Mouse (Mus musculus): ENCODE data around the gene Sult2a4. TPM values are rescaled to one million over a fixed set of nuclear protein-coding genes. Genes with fewer than 3 reads are reported as not detected.
"Not testable (repeated sequence)": the region's sequence is repeated elsewhere in the genome, so short reads cannot be mapped to it uniquely, and the experiment has no call there.

The Sult2a4 gene
- polyA plus RNA-seq (2015; fragmentation: Nextera tagmentation; extraction: Ambion mirVana) = not detected in 2 replicates

GRCm38 (mm10) chr7:13989507-13989906 is at the start of gene Sult2a4:
Gene Sult2a4 (minus strand): TSS chr7:13989607.
- H3K9ac ChIP-seq (ENCODE audit: low read length); H3K4me3 ChIP-seq (ENCODE audit: low read depth, low read length); H3K4me2 ChIP-seq (replicated peaks; ENCODE audit: low read depth); H3K36me3 ChIP-seq (ENCODE audit: control insufficient read depth, insufficient read depth, low read length); H3K27ac ChIP-seq (replicated peaks); H3K4me1 ChIP-seq (replicated peaks; ENCODE audit: control insufficient read depth, insufficient read depth); ATAC-seq (ENCODE audit: low FRiP score, low TSS enrichment); DNase-seq (ENCODE audit: low spot score); H3K27me3 ChIP-seq (ENCODE audit: control insufficient read depth, insufficient read depth, low read length); H3K9me3 ChIP-seq (ENCODE audit: control insufficient read depth, low read length): not testable (repeated sequence)
- WGBS = 93% methylated on average over 6 of the region's 6 CpGs

DNA sequence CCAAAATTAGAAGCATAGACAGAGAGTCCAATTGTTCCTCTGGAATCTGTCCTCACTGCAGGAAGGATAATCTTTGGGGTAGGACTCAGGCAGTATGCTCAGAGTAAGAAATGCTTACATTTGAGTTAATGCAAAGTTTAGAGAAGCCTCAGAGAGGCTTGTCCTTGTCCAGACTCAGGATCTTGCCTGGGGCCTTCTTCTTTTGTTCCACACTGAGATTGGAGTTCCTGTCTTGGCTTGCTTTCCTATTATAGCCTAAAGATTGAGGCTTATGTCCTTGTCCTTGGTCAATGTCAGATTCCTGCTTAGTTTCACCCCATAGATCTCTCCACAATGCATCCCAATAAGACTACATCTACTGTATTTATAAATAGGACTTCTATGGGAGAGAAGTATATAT is 41.4 kb upstream of the Sult2a4 start:
- ATAC-seq (ENCODE audit: low FRiP score, low TSS enrichment); H3K4me3 ChIP-seq (ENCODE audit: low read depth, low read length); DNase-seq (ENCODE audit: low spot score); H3K27me3 ChIP-seq (ENCODE audit: control insufficient read depth, insufficient read depth, low read length); H3K4me1 ChIP-seq (replicated peaks; ENCODE audit: control insufficient read depth, insufficient read depth); H3K9me3 ChIP-seq (ENCODE audit: control insufficient read depth, low read length); H3K9ac ChIP-seq (ENCODE audit: low read length); H3K4me2 ChIP-seq (replicated peaks; ENCODE audit: low read depth); H3K36me3 ChIP-seq (ENCODE audit: control insufficient read depth, insufficient read depth, low read length); H3K27ac ChIP-seq (replicated peaks): not testable (repeated sequence)

DNA sequence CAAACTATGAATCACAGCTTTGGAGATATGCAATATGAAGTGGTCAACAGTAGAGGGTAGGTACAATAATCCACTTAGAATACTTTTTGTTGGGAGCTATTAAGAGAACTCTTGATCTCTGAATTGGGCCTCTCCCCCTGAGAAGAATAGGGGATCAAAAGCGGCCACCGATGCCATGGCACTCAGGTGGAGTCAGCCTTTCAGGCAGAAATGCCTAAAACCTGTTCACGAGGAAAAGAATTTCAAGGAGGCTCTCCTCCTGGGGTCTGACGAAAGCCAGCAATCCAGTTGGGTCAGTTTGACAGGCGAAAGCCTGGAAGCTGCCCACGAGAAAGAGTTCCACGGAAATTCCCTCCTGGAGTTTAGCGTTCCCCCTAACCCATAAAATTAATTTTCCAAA is 23.7 kb upstream of the Sult2a4 start:
- 78% methylated on average over 8 of the region's 8 CpGs for WGBS
- Histone ChIP-seq H3K27ac (replicated peaks) (no peak overlapping the region), H3K27me3 (ENCODE audit: control insufficient read depth, insufficient read depth, low read length) (no peaks in the 10 kb centered on the region), H3K9me3 (ENCODE audit: control insufficient read depth, low read length) (no peaks in the 10 kb centered on the region), H3K4me3 (ENCODE audit: low read depth, low read length) (no peak overlapping the region), H3K4me1 (replicated peaks; ENCODE audit: control insufficient read depth, insufficient read depth) (no peaks in the 10 kb centered on the region), H3K4me2 (replicated peaks; ENCODE audit: low read depth) (no peak overlapping the region), H3K9ac (ENCODE audit: low read length) (no peak overlapping the region), H3K36me3 (ENCODE audit: control insufficient read depth, insufficient read depth, low read length) (no peaks in the 10 kb centered on the region)
- no peak for ATAC-seq (ENCODE audit: low FRiP score, low TSS enrichment)
- no peak for DNase-seq (ENCODE audit: low spot score)
- TF ChIP-seq EP300 (optimal IDR thresholded peaks at IDR 0.05) = no peak
- no peak for TF ChIP-seq CTCF (IDR thresholded peaks at IDR 0.05; ENCODE audit: low read depth)

DNA sequence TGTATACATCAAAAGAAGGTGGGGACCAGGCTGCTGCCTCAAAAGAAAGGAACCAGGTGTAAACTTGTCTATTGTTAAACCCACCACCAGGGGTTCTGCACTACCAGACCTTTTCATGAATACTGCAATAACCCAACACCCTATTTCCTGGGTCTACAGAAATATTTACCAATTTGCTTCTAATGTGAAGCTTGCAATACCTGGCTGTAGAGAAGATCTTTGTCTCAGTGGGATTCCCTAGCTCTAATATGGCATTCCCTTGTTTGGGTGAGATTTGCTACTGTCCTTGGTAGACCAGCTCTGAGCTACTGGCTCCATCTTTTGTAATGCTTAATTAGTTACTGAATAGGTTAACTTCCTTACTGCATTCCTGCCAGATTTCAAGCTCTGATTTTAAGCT is 21.3 kb upstream of the Sult2a4 start:
- H3K9me3 ChIP-seq (ENCODE audit: control insufficient read depth, low read length); H3K4me2 ChIP-seq (replicated peaks; ENCODE audit: low read depth); ATAC-seq (ENCODE audit: low FRiP score, low TSS enrichment); H3K4me3 ChIP-seq (ENCODE audit: low read depth, low read length); H3K27me3 ChIP-seq (ENCODE audit: control insufficient read depth, insufficient read depth, low read length); H3K9ac ChIP-seq (ENCODE audit: low read length); DNase-seq (ENCODE audit: low spot score); H3K4me1 ChIP-seq (replicated peaks; ENCODE audit: control insufficient read depth, insufficient read depth); H3K27ac ChIP-seq (replicated peaks); H3K36me3 ChIP-seq (ENCODE audit: control insufficient read depth, insufficient read depth, low read length): not testable (repeated sequence)

Other genes with a start within 250 kb of the Sult2a4 start
- gene Sult2a1, start 152.2 kb downstream of the Sult2a4 start, polyA plus RNA-seq (2015; fragmentation: Nextera tagmentation; extraction: Ambion mirVana) = 0.12 and 0.30 TPM in 2 replicates
- not detected in 2 replicates for gene Sult2a3, start 133.4 kb upstream of the Sult2a4 start, polyA plus RNA-seq (2015; fragmentation: Nextera tagmentation; extraction: Ambion mirVana)

Measured in stomach, postnatal 0 days (tissue).